Mouse (Mus musculus) kidney, postnatal 0 days (tissue): ENCODE data around the gene Asxl1. TPM values are rescaled to one million over a fixed set of nuclear protein-coding genes. Genes with fewer than 3 reads are reported as not detected.

Experiments
- ATAC-seq: fragments of 200-750 bp; cut with Nextera tagmentation; replicated peaks from 2 replicates; pipeline ENCODE4 v1.8.0; 2017; ENCODE audit warnings: low read depth, moderate number of reproducible peaks, moderate TSS enrichment, moderate library complexity; ENCODE audit not compliant: low FRiP score
- DNase-seq: peaks from one replicate; pipeline ENCODE4 v3.0.0-alpha.2; 2016; ENCODE audit warnings: low spot score
- H3K27ac ChIP-seq: fragments of 300-500 bp; sonication (generic); 2 replicates; pipeline ENCODE4 v1.5.1; 2014; ENCODE audit warnings: mild to moderate bottlenecking
- H3K27me3 ChIP-seq: fragments of 300-500 bp; sonication (generic); 2 replicates; pipeline ENCODE4 v1.6.1; 2014; ENCODE audit warnings: low read length, mixed read lengths; ENCODE audit not compliant: insufficient read depth
- H3K36me3 ChIP-seq: fragments of 300-500 bp; sonication (generic); 2 replicates; pipeline ENCODE4 v1.6.1; 2014; ENCODE audit warnings: low read length, mixed read lengths; ENCODE audit not compliant: insufficient read depth
- H3K4me1 ChIP-seq: fragments of 300-500 bp; sonication (generic); replicated peaks from 2 replicates; pipeline ENCODE4 v1.6.1; 2014; ENCODE audit warnings: antibody characterized with exemption, low read length, mixed read lengths; ENCODE audit not compliant: insufficient read depth
- H3K4me2 ChIP-seq: fragments of 300-500 bp; sonication (generic); 2 replicates; pipeline ENCODE4 v1.6.1; 2014; ENCODE audit warnings: mild to moderate bottlenecking, low read length, moderate library complexity, mixed read lengths
- H3K4me3 ChIP-seq: fragments of 300-500 bp; sonication (generic); replicated peaks from 2 replicates; pipeline ENCODE4 v1.5.1; 2014; ENCODE audit warnings: low read depth, low read length
- H3K9ac ChIP-seq: fragments of 300-500 bp; sonication (generic); 2 replicates; pipeline ENCODE4 v1.6.1; 2014; ENCODE audit warnings: low read depth, low read length
- H3K9me3 ChIP-seq: fragments of 300-500 bp; sonication (generic); replicated peaks from 2 replicates; pipeline ENCODE4 v1.6.1; 2016; ENCODE audit warnings: low read length, inconsistent platforms, mixed read lengths
- CTCF ChIP-seq: IDR thresholded peaks from 2 replicates; pipeline ENCODE4 v1.5.1; 2016; ENCODE audit warnings: antibody characterized with exemption, low read depth, mild to moderate bottlenecking, moderate library complexity
- WGBS: fragments of 180-500 bp; shearing (Covaris S2); extraction: QIAGEN DNeasy Blood & Tissue Kit; methylation state at CpG from one replicate; pipeline ENCODE4 v1.1.7; 2014; 5-methylcytosine and 5-hydroxymethylcytosine counted together
- polyA plus RNA-seq: library from polyadenylated mRNA; unstranded; fragments of >200 nt; fragmentation: Nextera tagmentation; extraction: Ambion mirVana; gene quantifications from 2 replicates; pipeline ENCODE4 v1.2.1, GENCODE M21; 2015

Gene Asxl1
- 12.3 and 14.1 TPM in 2 replicates for polyA plus RNA-seq

DNA sequence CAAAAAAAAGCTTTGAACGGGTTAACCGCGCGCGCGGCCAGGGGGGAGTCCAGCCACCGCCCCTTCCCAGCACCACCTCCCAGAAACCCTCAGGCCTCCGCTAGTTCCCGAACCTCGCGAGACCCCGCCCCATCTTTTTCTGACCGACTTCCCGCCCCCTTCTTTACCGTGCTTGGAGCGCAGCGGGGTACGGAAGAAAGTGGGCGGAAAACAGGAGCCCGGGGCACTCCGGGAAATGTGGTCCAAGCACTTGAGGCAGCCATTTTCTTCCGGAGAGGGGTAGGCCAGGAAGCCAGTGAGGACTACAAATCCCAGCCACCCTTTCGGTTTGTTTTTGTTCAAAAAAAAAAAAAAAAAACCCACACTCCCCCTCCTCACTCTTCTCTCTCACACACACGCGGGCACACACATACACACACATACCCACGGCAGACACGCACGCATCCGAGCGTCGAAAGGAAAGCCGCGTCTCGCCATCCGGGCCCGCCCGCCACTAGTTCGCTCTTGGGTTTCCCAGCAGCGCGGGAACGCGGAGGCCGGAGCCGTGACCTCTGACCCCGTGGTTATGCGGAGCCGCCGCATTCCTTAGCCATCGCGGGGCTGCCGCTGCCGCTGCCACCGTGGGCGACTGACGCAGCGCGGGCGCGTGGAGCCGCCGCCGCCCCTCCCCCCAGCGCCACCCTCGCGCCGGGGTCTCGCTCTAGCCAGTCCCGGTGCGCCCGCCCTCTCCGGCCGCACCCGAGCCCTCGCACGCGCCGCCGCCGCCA lies at the start of gene Asxl1:
Asxl1 (plus strand) TSS at position 376 of the 767 bp plus-strand sequence.
- peak; percentile 96 for ATAC-seq
- no peak for TF ChIP-seq CTCF
- under 1% methylated on average over 60 of the region's 79 CpGs for WGBS
- Histone ChIP-seq H3K9ac (peak within 1 kb of the TSS; percentile 99), H3K36me3 (no peaks in the 10 kb centered on the region), H3K9me3 (no peaks in the 10 kb centered on the region), H3K4me3 (peak within 1 kb of the TSS; percentile 94), H3K27ac (peak within 1 kb of the TSS; percentile 100), H3K27me3 (no peaks in the 10 kb centered on the region), H3K4me2 (peak within 1 kb of the TSS; percentile 69), H3K4me1 (peaks cover 13% of the 10 kb centered on the region)
- peak; percentile 100 for DNase-seq

DNA sequence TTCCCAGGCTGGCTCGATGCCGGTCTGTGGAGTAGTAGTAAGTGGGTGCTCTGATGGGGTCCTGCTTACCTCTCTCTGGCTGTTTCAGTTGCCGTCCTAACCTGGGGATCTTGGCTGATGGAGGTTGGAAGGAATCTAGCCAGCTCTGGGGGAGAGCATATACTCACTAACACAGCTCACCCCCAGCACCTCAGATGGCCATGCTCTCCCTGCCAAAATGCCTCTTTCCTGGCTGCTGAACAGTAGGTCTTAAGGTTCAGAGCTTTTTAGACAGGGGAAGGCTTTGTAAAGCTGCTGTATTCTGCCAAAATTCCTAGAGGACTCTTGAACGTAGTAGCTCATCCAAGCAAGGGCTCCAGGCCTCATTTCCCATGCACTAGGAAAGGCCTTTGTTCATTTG lies 47.9 kb upstream of the Asxl1 start:
- Histone ChIP-seq H3K4me2 (no peak overlapping the region), H3K9me3 (no peaks in the 10 kb centered on the region), H3K4me1 (no peaks in the 10 kb centered on the region), H3K4me3 (no peak overlapping the region), H3K36me3 (peaks cover 4% of the 10 kb centered on the region; the same call in 1 of the 2 replicates), H3K27ac (no peak overlapping the region), H3K27me3 (no peaks in the 10 kb centered on the region), H3K9ac (0 out of 2 replicates have a peak overlapping the region, but pooled peaks have one; percentile 31)
- WGBS, result 81% methylated on average over 4 of the region's 4 CpGs
- peak; percentile 37 for DNase-seq
- no peak for TF ChIP-seq CTCF
- ATAC-seq, result no peak

DNA sequence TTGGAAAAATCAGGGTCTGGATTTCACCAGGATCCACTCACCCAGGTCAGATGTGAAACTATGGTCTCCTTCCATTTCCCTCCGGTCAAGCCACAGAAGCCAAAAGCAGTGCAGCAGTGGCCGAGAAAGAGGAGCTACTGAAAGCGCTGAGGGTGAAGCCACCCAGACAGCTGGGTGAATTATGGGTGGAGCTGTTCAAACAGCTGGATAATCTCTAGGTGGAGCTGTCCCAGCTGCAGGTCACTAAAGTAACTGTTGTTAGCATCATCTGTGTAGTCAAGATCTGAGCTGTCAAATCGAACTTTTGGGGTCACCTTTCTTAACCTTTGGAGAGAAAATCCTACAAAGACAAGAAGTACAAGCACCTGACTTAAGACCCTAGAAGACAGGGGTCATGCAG lies 47.2 kb upstream of the Asxl1 start:
- Histone ChIP-seq H3K27me3 (no peaks in the 10 kb centered on the region), H3K4me3 (no peak overlapping the region), H3K36me3 (peaks cover 4% of the 10 kb centered on the region; the same call in 1 of the 2 replicates), H3K27ac (peak overlapping the region; percentile 36; the same call in 1 of the 2 replicates), H3K4me2 (no peak overlapping the region), H3K9ac (no peak overlapping the region), H3K9me3 (no peaks in the 10 kb centered on the region), H3K4me1 (no peaks in the 10 kb centered on the region)
- 33% methylated on average over 4 of the region's 4 CpGs for whole genome bisulfite sequencing
- DNase-seq, result peak; percentile 42
- no peak for TF ChIP-seq CTCF
- no peak for ATAC-seq

DNA sequence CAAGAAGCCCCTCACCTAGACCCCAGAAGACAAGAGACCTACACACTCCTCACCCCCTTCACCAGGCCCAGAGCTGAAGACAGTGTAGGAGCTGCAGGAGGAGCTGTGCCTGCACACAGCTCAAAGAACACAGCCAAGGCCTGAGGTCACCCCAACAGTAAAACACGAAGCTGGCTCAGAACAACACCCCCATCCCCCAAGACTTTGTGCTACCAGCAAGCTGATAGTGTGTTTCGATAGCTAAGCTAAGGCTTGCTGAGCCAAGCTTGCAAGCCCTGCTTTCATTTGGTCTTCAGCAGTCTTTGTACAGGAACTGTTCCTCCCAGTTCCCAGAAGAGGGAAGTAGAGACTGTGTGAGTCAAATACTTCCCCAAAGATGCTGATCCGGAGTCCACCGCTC lies 46.8 kb upstream of the Asxl1 start:
- whole genome bisulfite sequencing, result 46% methylated on average over 4 of the region's 4 CpGs
- ATAC-seq (no peak; the same call in 1 of the 2 replicates), DNase-seq (peak; percentile 58)
- Histone ChIP-seq H3K4me2 (no peak overlapping the region), H3K4me3 (no peak overlapping the region), H3K27me3 (no peaks in the 10 kb centered on the region), H3K4me1 (no peaks in the 10 kb centered on the region), H3K36me3 (peaks cover 4% of the 10 kb centered on the region; the same call in 1 of the 2 replicates), H3K9me3 (no peaks in the 10 kb centered on the region), H3K27ac (peak overlapping the region; percentile 36; the same call in 1 of the 2 replicates), H3K9ac (no peak overlapping the region)
- peak; percentile 54; the same call in 1 of the 2 replicates for TF ChIP-seq CTCF

DNA sequence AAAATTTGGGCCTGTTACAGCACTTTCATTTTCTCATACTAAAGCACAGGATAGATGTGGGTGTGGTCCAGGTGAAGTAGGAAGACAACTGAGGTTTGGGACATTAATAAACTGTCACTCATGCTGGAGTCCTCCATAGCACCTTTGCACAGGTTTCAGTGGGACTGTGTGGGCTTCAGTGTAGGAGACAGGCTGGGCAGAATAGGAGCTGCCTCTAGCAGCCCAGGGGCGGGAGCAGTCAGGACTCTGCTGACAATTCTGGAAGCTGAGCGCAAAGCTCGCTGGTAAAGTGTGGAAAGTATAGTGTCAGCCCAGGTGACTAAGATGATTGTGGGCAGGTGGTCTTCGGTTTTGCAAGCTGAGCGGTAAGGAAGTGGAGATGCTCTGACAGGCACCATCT lies 44.5 kb upstream of the Asxl1 start:
- Histone ChIP-seq H3K9ac (no peak overlapping the region), H3K4me3 (no peak overlapping the region), H3K27ac (no peak overlapping the region), H3K9me3 (no peaks in the 10 kb centered on the region), H3K36me3 (0 out of 2 replicates have a peak, but pooled peaks cover 1% of the 10 kb centered on the region), H3K27me3 (no peaks in the 10 kb centered on the region), H3K4me1 (0 out of 2 replicates have a peak, but pooled peaks cover 3% of the 10 kb centered on the region), H3K4me2 (no peak overlapping the region)
- TF ChIP-seq CTCF, result no peak
- ATAC-seq (no peak), DNase-seq (no peak)
- WGBS, result 93% methylated on average over 5 of the region's 5 CpGs

DNA sequence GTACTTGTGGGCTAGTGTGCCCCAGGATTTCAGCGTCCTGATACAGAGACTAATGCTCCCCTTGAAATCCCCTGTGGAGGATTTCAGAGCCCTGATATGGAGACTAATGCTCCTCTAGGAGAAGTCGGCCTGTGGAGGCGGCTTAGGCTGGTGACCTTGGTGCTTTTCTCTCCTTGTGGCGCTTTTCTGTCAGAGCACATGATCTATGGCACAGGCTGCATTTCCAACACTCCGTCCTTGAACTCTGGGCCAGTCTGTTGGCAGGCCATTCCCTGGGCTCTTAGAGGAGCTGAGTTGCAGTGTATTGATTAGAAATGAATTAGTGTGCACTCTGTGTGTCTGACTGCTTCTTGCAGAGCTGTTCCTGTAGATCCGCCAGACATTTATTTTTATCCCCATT lies 40.4 kb upstream of the Asxl1 start:
- TF ChIP-seq CTCF, result no peak
- DNase-seq (no peak), ATAC-seq (no peak)
- no peaks in the 10 kb centered on the region for H3K9me3 ChIP-seq
- H3K9ac ChIP-seq, result no peak overlapping the region
- H3K4me2 ChIP-seq, result no peak overlapping the region
- no peaks in the 10 kb centered on the region for H3K36me3 ChIP-seq
- H3K4me1 ChIP-seq, result 0 out of 2 replicates have a peak, but pooled peaks cover 3% of the 10 kb centered on the region
- no peaks in the 10 kb centered on the region for H3K27me3 ChIP-seq
- WGBS, result 59% methylated on average over 6 of the region's 6 CpGs
- no peak overlapping the region for H3K27ac ChIP-seq
- no peak overlapping the region for H3K4me3 ChIP-seq
